Mouse (Mus musculus): Measurements from ENCODE around the gene Foxk1. TPM values are rescaled to one million over a fixed set of nuclear protein-coding genes. Genes with fewer than 3 reads are reported as not detected.

The Foxk1 gene
- polyA plus RNA-seq, 1 experiment from 2014 or later, result 5.9 TPM

GRCm38 (mm10) chr5:142510061-142510414 lies 108.7 kb downstream of the Foxk1 start:
- DNase-seq (ENCODE audit: low spot score) (no peak), ATAC-seq (ENCODE audit: low FRiP score) (no peak)
- H3K4me2 ChIP-seq (replicated peaks), result peak overlapping the region; percentile 54; the same call in 1 of the 2 replicates
- H3K36me3 ChIP-seq (replicated peaks; ENCODE audit: control insufficient read depth, insufficient read depth), result peaks cover 5% of the 10 kb centered on the region; the same call in 1 of the 2 replicates
- peak overlapping the region; percentile 69 for H3K9ac ChIP-seq
- no peaks in the 10 kb centered on the region for H3K27me3 ChIP-seq (ENCODE audit: control insufficient read depth, insufficient read depth, low read length)
- no peaks in the 10 kb centered on the region for H3K9me3 ChIP-seq (ENCODE audit: control insufficient read depth, low read length)
- peak overlapping the region; percentile 90 for H3K27ac ChIP-seq
- 47% methylated on average over 7 of the region's 7 CpGs for WGBS
- H3K4me3 ChIP-seq (replicated peaks; ENCODE audit: low read length), result no peak overlapping the region
- peaks cover 20% of the 10 kb centered on the region for H3K4me1 ChIP-seq (replicated peaks; ENCODE audit: control insufficient read depth, insufficient read depth, low read length)

Other genes with a start within 250 kb of the Foxk1 start
- 12.6 and 12.9 TPM in 2 replicates for gene Ap5z1, start 62.4 kb downstream of the Foxk1 start, polyA plus RNA-seq (2014; fragmentation: Nextera tagmentation; extraction: Ambion mirVana)
- 0.23 and 0.25 TPM in 2 replicates for gene Papolb, start 128.6 kb downstream of the Foxk1 start, polyA plus RNA-seq (2014; fragmentation: Nextera tagmentation; extraction: Ambion mirVana)
- gene Radil, start 149.6 kb downstream of the Foxk1 start, polyA plus RNA-seq (2014; fragmentation: Nextera tagmentation; extraction: Ambion mirVana), result 17.4 and 17.8 TPM in 2 replicates
- 51.7 and 64.2 TPM in 2 replicates for gene Mmd2, start 207.3 kb downstream of the Foxk1 start, polyA plus RNA-seq (2014; fragmentation: Nextera tagmentation; extraction: Ambion mirVana)
- gene Wipi2, start 226.2 kb downstream of the Foxk1 start, polyA plus RNA-seq (2014; fragmentation: Nextera tagmentation; extraction: Ambion mirVana), result 46.0 TPM in 2 replicates